Mouse (Mus musculus): Measurements from ENCODE around the gene Dbf4. TPM values are rescaled to one million over a fixed set of nuclear protein-coding genes. Genes with fewer than 3 reads are reported as not detected.

Dbf4 gene
- 43.0 and 43.4 TPM in 2 replicates for polyA plus RNA-seq (2015; fragmentation: Nextera tagmentation; extraction: Ambion mirVana)

DNA sequence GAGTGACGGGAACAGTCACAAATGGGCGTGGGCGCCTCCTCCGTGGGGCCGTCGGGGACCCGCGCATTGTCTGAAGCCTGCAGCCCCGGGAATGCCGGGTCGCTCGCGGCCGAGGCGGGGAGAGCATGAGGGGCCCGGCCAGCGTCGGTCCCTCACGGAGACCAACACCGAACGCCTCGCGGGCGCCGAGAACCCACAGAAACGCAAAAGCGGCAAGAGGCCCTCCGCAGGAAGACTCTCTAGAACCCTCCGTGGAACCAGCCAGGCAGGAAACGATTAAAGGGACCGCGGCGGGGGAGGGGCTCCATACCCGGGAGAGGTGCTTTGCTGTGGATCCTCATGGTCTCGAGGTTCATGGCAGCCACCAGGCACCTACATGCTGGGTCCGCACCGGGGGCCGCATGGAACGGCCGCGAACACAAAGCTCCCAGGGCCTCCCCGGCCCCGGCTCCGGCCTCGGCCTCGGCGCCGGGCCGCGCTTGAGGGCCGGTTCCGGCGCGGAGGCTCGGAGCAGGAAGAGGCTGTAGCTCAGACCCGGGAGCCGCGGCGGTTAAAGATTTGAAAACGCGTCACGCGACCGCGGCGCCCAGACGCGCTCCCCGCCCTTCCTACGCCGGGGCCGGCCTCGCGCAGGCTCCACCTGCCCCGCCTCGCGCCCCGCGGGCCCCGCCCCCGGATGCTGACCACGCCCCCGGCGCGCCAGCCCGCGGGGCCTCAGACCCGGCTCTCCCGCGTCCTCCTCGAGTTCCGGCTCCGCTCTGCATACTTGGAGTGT lies at the start of gene Dbf4, which contains the start of gene Slc25a40:
Dbf4 (minus strand) TSS at position 560 of the 775 bp plus-strand sequence.
Slc25a40 (plus strand) TSS at position 694 of the 775 bp plus-strand sequence.
- peak within 1 kb of the TSS; percentile 87 for H3K4me3 ChIP-seq
- no peaks in the 10 kb centered on the region for H3K9me3 ChIP-seq
- no peaks in the 10 kb centered on the region for H3K27me3 ChIP-seq
- peaks cover 13% of the 10 kb centered on the region for H3K36me3 ChIP-seq
- peak within 1 kb of the TSS; percentile 88 for H3K27ac ChIP-seq
- peak within 1 kb of the TSS; percentile 76 for H3K4me2 ChIP-seq
- WGBS = 2% methylated on average over 93 of the region's 93 CpGs
- H3K4me1 ChIP-seq = peaks cover 11% of the 10 kb centered on the region
- peak within 1 kb of the TSS; percentile 92 for H3K9ac ChIP-seq
- ATAC-seq (ENCODE audit: insufficient number of reproducible peaks, insufficient read depth, low FRiP score, low TSS enrichment, low read depth) = peak; percentile 97

- Histone ChIP-seq H3K9ac (no peak overlapping the region), H3K27me3 (no peaks in the 10 kb centered on the region), H3K4me2 (no peak overlapping the region), H3K36me3 (peaks cover 27% of the 10 kb centered on the region), H3K4me3 (no peak overlapping the region), H3K9me3 (no peaks in the 10 kb centered on the region), H3K4me1 (no peaks in the 10 kb centered on the region), H3K27ac (no peak overlapping the region)
- WGBS = 88% methylated on average over 5 of the region's 5 CpGs
- ATAC-seq (ENCODE audit: insufficient number of reproducible peaks, insufficient read depth, low FRiP score, low TSS enrichment, low read depth) = no peak
Observed at GRCm38 (mm10) chr5:8456561-8456960, 34.0 kb upstream of the Dbf4 start.

DNA sequence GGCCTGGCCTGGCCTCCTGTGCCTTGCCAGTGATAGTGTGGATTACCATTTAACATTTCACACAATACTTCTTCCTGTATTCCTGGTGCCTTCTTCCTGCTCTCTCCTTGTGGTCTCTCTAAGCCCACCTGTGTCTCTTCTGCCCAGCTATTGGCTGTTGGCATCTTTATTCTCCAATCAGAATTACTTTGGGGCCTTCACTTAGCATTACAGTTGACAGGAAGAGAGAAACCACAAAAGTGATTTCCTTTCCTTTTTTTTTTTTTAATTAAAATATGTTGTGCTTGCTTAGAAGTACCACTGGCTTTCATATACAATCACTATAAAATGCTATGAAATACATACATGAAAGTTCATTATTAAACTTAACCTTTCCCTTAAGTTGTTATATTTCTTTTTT lies 33.0 kb upstream of the Dbf4 start:
- no peaks in the 10 kb centered on the region for H3K9me3 ChIP-seq
- H3K4me2 ChIP-seq = no peak overlapping the region
- H3K4me3 ChIP-seq = no peak overlapping the region
- no peak overlapping the region for H3K27ac ChIP-seq
- no peak for ATAC-seq (ENCODE audit: insufficient number of reproducible peaks, insufficient read depth, low FRiP score, low TSS enrichment, low read depth)
- H3K4me1 ChIP-seq = no peaks in the 10 kb centered on the region
- peaks cover 24% of the 10 kb centered on the region for H3K36me3 ChIP-seq
- no peaks in the 10 kb centered on the region for H3K27me3 ChIP-seq
- H3K9ac ChIP-seq = no peak overlapping the region

DNA sequence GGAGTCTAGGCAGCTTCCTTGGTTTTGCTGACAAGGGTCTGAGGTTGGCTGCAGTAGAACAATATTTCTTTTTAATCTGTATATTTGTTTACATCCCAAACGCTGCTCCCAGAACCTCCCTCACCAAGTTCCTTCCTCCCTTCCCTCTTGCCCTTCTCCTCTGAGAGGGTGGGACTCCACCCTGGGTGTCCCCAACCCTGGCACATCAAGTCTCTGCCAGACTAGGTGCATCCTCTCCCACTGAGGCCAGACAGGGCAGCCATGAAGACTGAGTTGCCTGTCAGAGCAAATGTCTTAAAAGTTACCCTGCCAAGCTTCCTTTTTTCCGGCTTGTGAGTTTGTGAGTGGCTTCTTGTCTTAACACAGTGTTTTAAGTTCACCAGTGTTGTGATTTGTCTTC lies 16.6 kb upstream of the Dbf4 start:
- H3K4me2 ChIP-seq = no peak overlapping the region
- WGBS = 66% methylated on average over 2 of the region's 2 CpGs
- no peaks in the 10 kb centered on the region for H3K27me3 ChIP-seq
- no peaks in the 10 kb centered on the region for H3K9me3 ChIP-seq
- H3K9ac ChIP-seq = no peak overlapping the region
- ATAC-seq (ENCODE audit: insufficient number of reproducible peaks, insufficient read depth, low FRiP score, low TSS enrichment, low read depth) = no peak
- no peak overlapping the region for H3K27ac ChIP-seq
- H3K4me1 ChIP-seq = no peaks in the 10 kb centered on the region
- peaks cover 14% of the 10 kb centered on the region; the same call in 1 of the 2 replicates for H3K36me3 ChIP-seq
- H3K4me3 ChIP-seq = no peak overlapping the region

DNA sequence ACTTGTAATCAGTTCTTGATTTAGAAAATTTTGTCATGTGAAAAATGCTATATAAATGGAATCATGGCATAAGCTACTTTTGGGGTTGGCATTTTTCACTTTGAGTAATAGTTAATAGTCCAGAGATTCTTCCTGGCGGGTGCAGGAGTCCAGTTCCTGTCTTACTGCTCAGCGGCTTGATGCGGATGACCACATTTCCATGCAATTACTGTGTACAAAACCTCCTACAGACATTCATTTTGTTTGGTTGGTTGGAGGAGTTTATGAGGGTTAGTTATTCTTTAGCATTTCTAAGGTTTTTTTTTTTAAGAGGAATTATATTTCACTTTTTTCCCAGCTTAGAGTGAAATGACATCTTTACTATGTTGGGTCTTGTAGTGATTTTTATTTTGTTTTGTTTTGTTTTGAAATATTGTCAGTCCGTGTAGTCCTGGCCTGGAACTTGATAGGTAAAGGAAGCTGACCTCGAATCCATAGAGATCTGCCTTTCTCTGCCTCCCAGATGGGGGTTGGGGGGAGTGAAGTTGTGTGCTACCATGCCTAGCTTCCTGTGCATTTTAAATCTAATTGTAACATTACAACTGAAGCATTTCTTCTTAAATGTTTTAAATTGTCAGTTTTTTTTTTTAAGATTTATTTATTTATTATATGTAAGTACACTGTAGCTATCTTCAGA lies 15.1 kb upstream of the Dbf4 start:
- Histone ChIP-seq H3K9ac (no peak overlapping the region), H3K36me3 (peaks cover 22% of the 10 kb centered on the region; the same call in 1 of the 2 replicates), H3K4me3 (no peak overlapping the region), H3K4me2 (no peak overlapping the region), H3K27ac (no peak overlapping the region), H3K27me3 (no peaks in the 10 kb centered on the region), H3K9me3 (no peaks in the 10 kb centered on the region), H3K4me1 (no peaks in the 10 kb centered on the region)
- WGBS = 86% methylated on average over 5 of the region's 5 CpGs
- no peak for ATAC-seq (ENCODE audit: insufficient number of reproducible peaks, insufficient read depth, low FRiP score, low TSS enrichment, low read depth)

- no peak overlapping the region for H3K27ac ChIP-seq
- no peak overlapping the region for H3K4me3 ChIP-seq
- H3K27me3 ChIP-seq = no peaks in the 10 kb centered on the region
- no peak overlapping the region for H3K4me2 ChIP-seq
- no peak for ATAC-seq (ENCODE audit: insufficient number of reproducible peaks, insufficient read depth, low FRiP score, low TSS enrichment, low read depth)
- 83% methylated on average over 5 of the region's 5 CpGs for WGBS
- peaks cover 4% of the 10 kb centered on the region for H3K36me3 ChIP-seq
- no peak overlapping the region for H3K9ac ChIP-seq
- H3K4me1 ChIP-seq = peaks cover 11% of the 10 kb centered on the region
- H3K9me3 ChIP-seq = no peaks in the 10 kb centered on the region
Observed at GRCm38 (mm10) chr5:8425899-8426298, 3.4 kb upstream of the Dbf4 start.

- Histone ChIP-seq H3K36me3 (peaks cover 7% of the 10 kb centered on the region), H3K4me2 (peak overlapping the region; percentile 76), H3K9ac (peak overlapping the region; percentile 21), H3K4me3 (peak overlapping the region; percentile 87), H3K27ac (0 out of 2 replicates have a peak overlapping the region, but pooled peaks have one; percentile 28), H3K9me3 (no peaks in the 10 kb centered on the region), H3K27me3 (no peaks in the 10 kb centered on the region), H3K4me1 (peaks cover 11% of the 10 kb centered on the region)
- ATAC-seq (ENCODE audit: insufficient number of reproducible peaks, insufficient read depth, low FRiP score, low TSS enrichment, low read depth) = no peak
- WGBS = 18% methylated on average over 7 of the region's 7 CpGs
Observed at GRCm38 (mm10) chr5:8424116-8424515, 1.6 kb upstream of the Dbf4 start.

- WGBS = under 1% methylated on average over 40 of the region's 40 CpGs
- peak overlapping the region; percentile 76 for H3K4me2 ChIP-seq
- H3K4me3 ChIP-seq = peak overlapping the region; percentile 87
- peaks cover 7% of the 10 kb centered on the region for H3K36me3 ChIP-seq
- H3K4me1 ChIP-seq = peaks cover 11% of the 10 kb centered on the region
- peak overlapping the region; percentile 92 for H3K9ac ChIP-seq
- no peaks in the 10 kb centered on the region for H3K27me3 ChIP-seq
- H3K9me3 ChIP-seq = no peaks in the 10 kb centered on the region
- peak overlapping the region; percentile 79 for H3K27ac ChIP-seq
- no peak for ATAC-seq (ENCODE audit: insufficient number of reproducible peaks, insufficient read depth, low FRiP score, low TSS enrichment, low read depth)
Observed at GRCm38 (mm10) chr5:8422932-8423928, 714 bp upstream of the Dbf4 start.

DNA sequence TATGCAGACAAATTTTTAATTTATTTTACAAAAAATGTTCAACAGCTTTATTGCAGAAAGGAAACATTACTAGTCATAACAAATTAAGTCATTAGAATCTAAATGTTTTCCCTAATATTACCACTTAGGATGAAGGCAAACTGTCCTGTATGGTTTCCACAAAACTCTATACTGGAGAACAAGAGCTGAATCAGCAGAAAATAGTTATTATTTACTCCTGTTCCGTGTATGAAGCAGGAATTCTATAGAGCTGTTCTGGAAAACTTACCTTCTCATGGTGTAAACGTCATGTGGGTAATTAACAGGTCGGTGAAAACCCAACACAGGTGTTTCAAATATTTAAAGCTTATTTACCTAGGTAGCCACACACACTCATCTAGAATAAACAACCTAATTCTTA lies 1.1 kb downstream of the Dbf4 start:
- Histone ChIP-seq H3K9me3 (no peaks in the 10 kb centered on the region), H3K4me2 (peak overlapping the region; percentile 76), H3K27me3 (no peaks in the 10 kb centered on the region), H3K9ac (peak overlapping the region; percentile 57; the same call in 1 of the 2 replicates), H3K36me3 (peaks cover 22% of the 10 kb centered on the region), H3K4me1 (peaks cover 11% of the 10 kb centered on the region), H3K4me3 (peak overlapping the region; percentile 87), H3K27ac (no peak overlapping the region)
- WGBS = 6% methylated on average over 3 of the region's 3 CpGs
- no peak for ATAC-seq (ENCODE audit: insufficient number of reproducible peaks, insufficient read depth, low FRiP score, low TSS enrichment, low read depth)

- H3K9ac ChIP-seq = no peak overlapping the region
- WGBS = 49% methylated on average over 1 of the region's 1 CpGs
- H3K4me3 ChIP-seq = no peak overlapping the region
- no peak overlapping the region for H3K27ac ChIP-seq
- no peak for ATAC-seq (ENCODE audit: insufficient number of reproducible peaks, insufficient read depth, low FRiP score, low TSS enrichment, low read depth)
- no peak overlapping the region for H3K4me2 ChIP-seq
- H3K36me3 ChIP-seq = peaks cover 33% of the 10 kb centered on the region
- no peaks in the 10 kb centered on the region for H3K27me3 ChIP-seq
- H3K9me3 ChIP-seq = no peaks in the 10 kb centered on the region
- H3K4me1 ChIP-seq = peaks cover 5% of the 10 kb centered on the region
Observed at GRCm38 (mm10) chr5:8417443-8417842, 5.1 kb downstream of the Dbf4 start.

Data from embryonic facial prominence, embryonic 13.5 days (tissue).